Mouse (Mus musculus): Measurements from ENCODE around the gene Pdk1. TPM values are rescaled to one million over a fixed set of nuclear protein-coding genes. Genes with fewer than 3 reads are reported as not detected.

Pdk1 gene
- polyA plus RNA-seq, 1 experiment from 2014 or later = 118 TPM

- H3K9me3 ChIP-seq (replicated peaks; ENCODE audit: control insufficient read depth, low read length) = no peaks in the 10 kb centered on the region
- H3K36me3 ChIP-seq (ENCODE audit: control insufficient read depth, insufficient read depth) = peaks cover 27% of the 10 kb centered on the region
- no peak for ATAC-seq (replicated peaks; ENCODE audit: extremely low read depth, insufficient read depth, low FRiP score)
Observed at GRCm38 (mm10) chr2:71878943-71879342, 5.9 kb downstream of the Pdk1 start.

GRCm38 (mm10) chr2:71882914-71883651 is 10.1 kb downstream of the Pdk1 start:
- no peaks in the 10 kb centered on the region for H3K9me3 ChIP-seq (replicated peaks; ENCODE audit: control insufficient read depth, low read length)
- no peak overlapping the region for H3K4me3 ChIP-seq (ENCODE audit: low read length)
- H3K9ac ChIP-seq (ENCODE audit: low read length) = no peak overlapping the region
- H3K27me3 ChIP-seq (ENCODE audit: control insufficient read depth, insufficient read depth, low read length) = no peaks in the 10 kb centered on the region
- 74% methylated on average over 19 of the region's 19 CpGs for WGBS
- H3K4me1 ChIP-seq (ENCODE audit: control insufficient read depth, insufficient read depth, low read length) = peaks cover 4% of the 10 kb centered on the region; the same call in 1 of the 2 replicates
- H3K36me3 ChIP-seq (ENCODE audit: control insufficient read depth, insufficient read depth) = peaks cover 47% of the 10 kb centered on the region
- no peak overlapping the region for H3K4me2 ChIP-seq (ENCODE audit: low read depth, low read length)
- H3K27ac ChIP-seq (ENCODE audit: low read length) = no peak overlapping the region
- no peak for ATAC-seq (replicated peaks; ENCODE audit: extremely low read depth, insufficient read depth, low FRiP score)

More at GRCm38 (mm10) chr2:71878943-71879342, 5.9 kb downstream of the Pdk1 start:
- H3K9ac ChIP-seq (ENCODE audit: low read length) = no peak overlapping the region
- peaks cover 24% of the 10 kb centered on the region for H3K4me1 ChIP-seq (ENCODE audit: control insufficient read depth, insufficient read depth, low read length)
- H3K4me3 ChIP-seq (ENCODE audit: low read length) = no peak overlapping the region
- H3K27ac ChIP-seq (ENCODE audit: low read length) = no peak overlapping the region
- H3K4me2 ChIP-seq (ENCODE audit: low read depth, low read length) = no peak overlapping the region
- H3K27me3 ChIP-seq (ENCODE audit: control insufficient read depth, insufficient read depth, low read length) = no peaks in the 10 kb centered on the region

- no peak overlapping the region for H3K27ac ChIP-seq (ENCODE audit: low read length)
- peaks cover 57% of the 10 kb centered on the region for H3K36me3 ChIP-seq (ENCODE audit: control insufficient read depth, insufficient read depth)
- ATAC-seq (replicated peaks; ENCODE audit: extremely low read depth, insufficient read depth, low FRiP score) = no peak
- H3K9me3 ChIP-seq (replicated peaks; ENCODE audit: control insufficient read depth, low read length) = no peaks in the 10 kb centered on the region
- H3K4me1 ChIP-seq (ENCODE audit: control insufficient read depth, insufficient read depth, low read length) = no peaks in the 10 kb centered on the region
- H3K4me2 ChIP-seq (ENCODE audit: low read depth, low read length) = no peak overlapping the region
- 94% methylated on average over 4 of the region's 4 CpGs for WGBS
- no peak overlapping the region for H3K4me3 ChIP-seq (ENCODE audit: low read length)
- H3K9ac ChIP-seq (ENCODE audit: low read length) = no peak overlapping the region
- no peaks in the 10 kb centered on the region for H3K27me3 ChIP-seq (ENCODE audit: control insufficient read depth, insufficient read depth, low read length)
Observed at GRCm38 (mm10) chr2:71887269-71887668, 14.2 kb downstream of the Pdk1 start.

GRCm38 (mm10) chr2:71888437-71888836 is 15.4 kb downstream of the Pdk1 start:
- no peaks in the 10 kb centered on the region for H3K27me3 ChIP-seq (ENCODE audit: control insufficient read depth, insufficient read depth, low read length)
- H3K9me3 ChIP-seq (replicated peaks; ENCODE audit: control insufficient read depth, low read length) = no peaks in the 10 kb centered on the region
- H3K4me1 ChIP-seq (ENCODE audit: control insufficient read depth, insufficient read depth, low read length) = no peaks in the 10 kb centered on the region
- H3K9ac ChIP-seq (ENCODE audit: low read length) = no peak overlapping the region
- no peak overlapping the region for H3K4me3 ChIP-seq (ENCODE audit: low read length)
- H3K36me3 ChIP-seq (ENCODE audit: control insufficient read depth, insufficient read depth) = peaks cover 60% of the 10 kb centered on the region
- no peak overlapping the region for H3K4me2 ChIP-seq (ENCODE audit: low read depth, low read length)
- no peak for ATAC-seq (replicated peaks; ENCODE audit: extremely low read depth, insufficient read depth, low FRiP score)
- 64% methylated on average over 4 of the region's 4 CpGs for WGBS
- H3K27ac ChIP-seq (ENCODE audit: low read length) = no peak overlapping the region

GRCm38 (mm10) chr2:71891536-71891935 is 18.5 kb downstream of the Pdk1 start:
- Histone ChIP-seq H3K4me3 (ENCODE audit: low read length) (no peak overlapping the region), H3K9me3 (replicated peaks; ENCODE audit: control insufficient read depth, low read length) (no peaks in the 10 kb centered on the region), H3K9ac (ENCODE audit: low read length) (no peak overlapping the region), H3K36me3 (ENCODE audit: control insufficient read depth, insufficient read depth) (peaks cover 48% of the 10 kb centered on the region), H3K27me3 (ENCODE audit: control insufficient read depth, insufficient read depth, low read length) (no peaks in the 10 kb centered on the region), H3K4me2 (ENCODE audit: low read depth, low read length) (no peak overlapping the region), H3K27ac (ENCODE audit: low read length) (no peak overlapping the region), H3K4me1 (ENCODE audit: control insufficient read depth, insufficient read depth, low read length) (no peaks in the 10 kb centered on the region)
- ATAC-seq (replicated peaks; ENCODE audit: extremely low read depth, insufficient read depth, low FRiP score) = no peak
- 86% methylated on average over 2 of the region's 2 CpGs for WGBS

GRCm38 (mm10) chr2:71892741-71893349 is 19.8 kb downstream of the Pdk1 start:
- Histone ChIP-seq H3K9me3 (replicated peaks; ENCODE audit: control insufficient read depth, low read length) (no peaks in the 10 kb centered on the region), H3K4me3 (ENCODE audit: low read length) (no peak overlapping the region), H3K27ac (ENCODE audit: low read length) (no peak overlapping the region), H3K4me1 (ENCODE audit: control insufficient read depth, insufficient read depth, low read length) (no peaks in the 10 kb centered on the region), H3K36me3 (ENCODE audit: control insufficient read depth, insufficient read depth) (peaks cover 51% of the 10 kb centered on the region), H3K4me2 (ENCODE audit: low read depth, low read length) (no peak overlapping the region), H3K9ac (ENCODE audit: low read length) (no peak overlapping the region), H3K27me3 (ENCODE audit: control insufficient read depth, insufficient read depth, low read length) (no peaks in the 10 kb centered on the region)
- no peak for ATAC-seq (replicated peaks; ENCODE audit: extremely low read depth, insufficient read depth, low FRiP score)
- 85% methylated on average over 7 of the region's 7 CpGs for WGBS

- 91% methylated on average over 13 of the region's 13 CpGs for WGBS
- Histone ChIP-seq H3K4me1 (ENCODE audit: control insufficient read depth, insufficient read depth, low read length) (peaks cover 4% of the 10 kb centered on the region; the same call in 1 of the 2 replicates), H3K27ac (ENCODE audit: low read length) (no peak overlapping the region), H3K4me2 (ENCODE audit: low read depth, low read length) (no peak overlapping the region), H3K36me3 (ENCODE audit: control insufficient read depth, insufficient read depth) (peaks cover 39% of the 10 kb centered on the region), H3K4me3 (ENCODE audit: low read length) (no peak overlapping the region), H3K27me3 (ENCODE audit: control insufficient read depth, insufficient read depth, low read length) (no peaks in the 10 kb centered on the region), H3K9me3 (replicated peaks; ENCODE audit: control insufficient read depth, low read length) (no peaks in the 10 kb centered on the region), H3K9ac (ENCODE audit: low read length) (no peak overlapping the region)
- ATAC-seq (replicated peaks; ENCODE audit: extremely low read depth, insufficient read depth, low FRiP score) = no peak
Observed at GRCm38 (mm10) chr2:71895596-71896286, 22.7 kb downstream of the Pdk1 start.

GRCm38 (mm10) chr2:71897420-71897819 is 24.4 kb downstream of the Pdk1 start:
- WGBS = 88% methylated on average over 12 of the region's 12 CpGs
- peaks cover 10% of the 10 kb centered on the region; the same call in 1 of the 2 replicates for H3K4me1 ChIP-seq (ENCODE audit: control insufficient read depth, insufficient read depth, low read length)
- H3K4me2 ChIP-seq (ENCODE audit: low read depth, low read length) = no peak overlapping the region
- no peak overlapping the region for H3K4me3 ChIP-seq (ENCODE audit: low read length)
- peaks cover 37% of the 10 kb centered on the region for H3K36me3 ChIP-seq (ENCODE audit: control insufficient read depth, insufficient read depth)
- H3K27me3 ChIP-seq (ENCODE audit: control insufficient read depth, insufficient read depth, low read length) = no peaks in the 10 kb centered on the region
- H3K9me3 ChIP-seq (replicated peaks; ENCODE audit: control insufficient read depth, low read length) = no peaks in the 10 kb centered on the region
- ATAC-seq (replicated peaks; ENCODE audit: extremely low read depth, insufficient read depth, low FRiP score) = no peak
- no peak overlapping the region for H3K9ac ChIP-seq (ENCODE audit: low read length)
- H3K27ac ChIP-seq (ENCODE audit: low read length) = no peak overlapping the region

- ATAC-seq (replicated peaks; ENCODE audit: extremely low read depth, insufficient read depth, low FRiP score) = no peak
Observed at GRCm38 (mm10) chr2:71898335-71898856, 25.4 kb downstream of the Pdk1 start.

More at GRCm38 (mm10) chr2:71898335-71898856, 25.4 kb downstream of the Pdk1 start:
- H3K4me3 ChIP-seq (ENCODE audit: low read length) = no peak overlapping the region
- H3K9ac ChIP-seq (ENCODE audit: low read length) = no peak overlapping the region
- 59% methylated on average over 8 of the region's 8 CpGs for WGBS
- H3K36me3 ChIP-seq (ENCODE audit: control insufficient read depth, insufficient read depth) = peaks cover 27% of the 10 kb centered on the region
- H3K27ac ChIP-seq (ENCODE audit: low read length) = no peak overlapping the region
- peaks cover 10% of the 10 kb centered on the region; the same call in 1 of the 2 replicates for H3K4me1 ChIP-seq (ENCODE audit: control insufficient read depth, insufficient read depth, low read length)
- H3K4me2 ChIP-seq (ENCODE audit: low read depth, low read length) = no peak overlapping the region
- no peaks in the 10 kb centered on the region for H3K9me3 ChIP-seq (replicated peaks; ENCODE audit: control insufficient read depth, low read length)
- H3K27me3 ChIP-seq (ENCODE audit: control insufficient read depth, insufficient read depth, low read length) = no peaks in the 10 kb centered on the region
